Mouse (Mus musculus): ENCODE measurements around the gene Ifi35.
"Not testable (repeated sequence)": the region's sequence is repeated elsewhere in the genome, so short reads cannot be mapped to it uniquely, and the experiment has no call there.

Ifi35 gene

GRCm38 (mm10) chr11:101447786-101448185, 421 bp upstream of the Ifi35 start:
- no peak for DNase-seq (ENCODE audit: low spot score in 2 of 2)

GRCm38 (mm10) chr11:101448899-101449298, 692 bp downstream of the Ifi35 start:
- DNase-seq (ENCODE audit: low spot score in 2 of 2), result no peak

- DNase-seq (ENCODE audit: low spot score in 2 of 2), result not testable (repeated sequence)
These were observed 1.4 kb downstream of the Ifi35 start for GRCm38 (mm10) chr11:101449596-101449995.

GRCm38 (mm10) chr11:101450394-101450793, 2.2 kb downstream of the Ifi35 start:
- no peak for DNase-seq (ENCODE audit: low spot score in 2 of 2)

- no peak for DNase-seq (ENCODE audit: low spot score in 2 of 2)
These were observed 3.3 kb downstream of the Ifi35 start for GRCm38 (mm10) chr11:101451536-101451935.

- no peak for DNase-seq (ENCODE audit: low spot score in 2 of 2)
These were observed 4.0 kb downstream of the Ifi35 start for GRCm38 (mm10) chr11:101452093-101452774.

- no peak for DNase-seq (ENCODE audit: low spot score in 2 of 2)
These were observed 6.5 kb downstream of the Ifi35 start for GRCm38 (mm10) chr11:101454702-101455101.

GRCm38 (mm10) chr11:101455627-101456026, 7.4 kb downstream of the Ifi35 start:
- DNase-seq (ENCODE audit: low spot score in 2 of 2), result no peak

GRCm38 (mm10) chr11:101457631-101458030, 9.4 kb downstream of the Ifi35 start:
- DNase-seq (ENCODE audit: low spot score in 2 of 2), result no peak

- no peak for DNase-seq (ENCODE audit: low spot score in 2 of 2)
These were observed 10.0 kb downstream of the Ifi35 start for GRCm38 (mm10) chr11:101458217-101458616.

- no peak for DNase-seq (ENCODE audit: low spot score in 2 of 2)
These were observed 11.5 kb downstream of the Ifi35 start for GRCm38 (mm10) chr11:101459716-101460115.

GRCm38 (mm10) chr11:101460321-101460720, 12.1 kb downstream of the Ifi35 start:
- DNase-seq (ENCODE audit: low spot score in 2 of 2), result no peak

- DNase-seq (ENCODE audit: low spot score in 2 of 2), result no peak
These were observed 13.9 kb downstream of the Ifi35 start for GRCm38 (mm10) chr11:101462141-101462540.

- DNase-seq (ENCODE audit: low spot score in 2 of 2), result no peak
These were observed 14.6 kb downstream of the Ifi35 start for GRCm38 (mm10) chr11:101462583-101463440.

- DNase-seq (ENCODE audit: low spot score in 2 of 2), result peak in 1 of 2 experiments; percentile 73
These were observed 16.2 kb downstream of the Ifi35 start, which contains the start of gene Rnd2 for GRCm38 (mm10) chr11:101464211-101465100. Gene Rnd2, plus strand, starts transcription at chr11:101464999.

GRCm38 (mm10) chr11:101465101-101465868, 17.1 kb downstream of the Ifi35 start:
- peak; percentile 67 to 83 for DNase-seq (ENCODE audit: low spot score in 2 of 2)

GRCm38 (mm10) chr11:101465869-101466551, 17.8 kb downstream of the Ifi35 start, which contains the start of gene Vat1:
Gene Vat1, minus strand, starts transcription at chr11:101466230.
- peak; percentile 67 to 69 for DNase-seq (ENCODE audit: low spot score in 2 of 2)

GRCm38 (mm10) chr11:101466552-101466950, 18.3 kb downstream of the Ifi35 start:
- DNase-seq (ENCODE audit: low spot score in 2 of 2), result not testable (repeated sequence)

GRCm38 (mm10) chr11:101467477-101468262, 19.5 kb downstream of the Ifi35 start:
- DNase-seq (ENCODE audit: low spot score in 2 of 2), result peak; percentile 59 to 73

All from urinary bladder, adult 18-20 months (tissue).